In the genomic region with DNA sequence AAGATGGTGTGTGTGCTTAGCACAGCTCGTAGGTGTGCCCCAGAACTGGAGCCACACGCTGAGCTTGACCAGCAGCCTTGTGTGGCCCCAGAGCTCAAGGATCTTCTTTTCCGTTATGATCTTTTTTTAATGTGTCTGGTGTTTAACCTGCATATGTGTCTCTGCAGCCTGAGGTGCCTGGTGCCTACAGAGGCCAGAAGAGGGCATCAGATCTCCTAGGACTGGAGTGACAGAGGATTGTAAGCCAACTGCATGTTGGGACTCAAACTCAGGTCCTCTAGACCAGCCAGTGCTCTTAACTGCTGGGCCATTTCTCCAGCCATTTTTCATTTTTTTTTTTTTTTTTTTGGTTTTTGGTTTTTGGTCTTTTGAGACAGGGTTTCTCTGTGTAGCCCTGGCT, we compare ENCODE assay signal across 10 mouse cellular contexts. TPM values are rescaled to one million over a fixed set of nuclear protein-coding genes. Genes with fewer than 3 reads are reported as not detected.
A peak's percentile ranks its signal among the peaks of the same experiment; 100 is the strongest.
DNase-seq lines count a peak whose midpoint lies in the region; ATAC-seq and TF ChIP-seq lines count a peak whose summit lies in the region.
"Had no signal": no experiment of that assay in that cellular context is flagged by ENCODE, and none has a peak within 500 bp of the region (broad histone marks: within the 10 kb centered on the region; RNA-seq: fewer than 3 reads in every experiment).

No protein-coding gene starts in this region.

- no peak overlapping the region for H3K9ac ChIP-seq in kidney, postnatal 0 days (ENCODE audit: low read depth, low read length)
- no peak overlapping the region for H3K9ac ChIP-seq in kidney, embryonic 14.5 days (ENCODE audit: low read depth, low read length)
- H3K9ac ChIP-seq: embryonic facial prominence, embryonic 13.5 days had no signal

- H3K9me3 ChIP-seq in kidney, postnatal 0 days (replicated peaks; ENCODE audit: low read length) = no peaks in the 10 kb centered on the region
- no peaks in the 10 kb centered on the region for H3K9me3 ChIP-seq in kidney, embryonic 14.5 days (ENCODE audit: control insufficient read depth, low read length)
- H3K9me3 ChIP-seq: embryonic facial prominence, embryonic 13.5 days had no signal

- H3K27me3 ChIP-seq in kidney, postnatal 0 days (ENCODE audit: insufficient read depth, low read length) = no peaks in the 10 kb centered on the region
- no peaks in the 10 kb centered on the region for H3K27me3 ChIP-seq in kidney, embryonic 14.5 days (ENCODE audit: control insufficient read depth, insufficient read depth, low read length)
- H3K27me3 ChIP-seq: embryonic facial prominence, embryonic 13.5 days had no signal

- intact Hi-C loops in gastrocnemius, postnatal 36 days (cut with DNase I) = no loop called here

- H3K27ac ChIP-seq in kidney, postnatal 0 days = no peak overlapping the region
- H3K27ac ChIP-seq in kidney, embryonic 14.5 days (ENCODE audit: low read depth, low read length) = no peak overlapping the region
- H3K27ac ChIP-seq: embryonic facial prominence, embryonic 13.5 days had no signal

- H3K4me2 ChIP-seq in kidney, postnatal 0 days (ENCODE audit: low read length) = no peak overlapping the region
- no peak overlapping the region for H3K4me2 ChIP-seq in kidney, embryonic 14.5 days (replicated peaks; ENCODE audit: low read depth, low read length)
- H3K4me2 ChIP-seq: embryonic facial prominence, embryonic 13.5 days had no signal

- H3K4me1 ChIP-seq in kidney, postnatal 0 days (replicated peaks; ENCODE audit: insufficient read depth, low read length) = no peaks in the 10 kb centered on the region
- peaks cover 5% of the 10 kb centered on the region for H3K4me1 ChIP-seq in kidney, embryonic 14.5 days (ENCODE audit: control insufficient read depth, insufficient read depth, low read length)

- 90% methylated on average over 3 of the region's 3 CpGs for WGBS in kidney, postnatal 0 days
- WGBS in kidney, embryonic 14.5 days = 88% methylated on average over 3 of the region's 3 CpGs

- peaks cover 23% of the 10 kb centered on the region for H3K36me3 ChIP-seq in kidney, postnatal 0 days (ENCODE audit: insufficient read depth, low read length)
- peaks cover 32% of the 10 kb centered on the region for H3K36me3 ChIP-seq in kidney, embryonic 14.5 days (ENCODE audit: control insufficient read depth, insufficient read depth, low read length)

- no peak overlapping the region for H3K4me3 ChIP-seq in kidney, postnatal 0 days (replicated peaks; ENCODE audit: low read depth, low read length)
- H3K4me3 ChIP-seq in kidney, embryonic 14.5 days (ENCODE audit: low read length) = no peak overlapping the region
- H3K4me3 ChIP-seq: embryonic facial prominence, embryonic 13.5 days had no signal

- DNase-seq in kidney, postnatal 0 days (ENCODE audit: low spot score) = no peak
- peak; percentile 31 for DNase-seq in CD4-positive helper T cell, adult 2 months (ENCODE audit: low read depth, low spot score)
- peak; percentile 39 for DNase-seq in brain, adult 2 months (ENCODE audit: low read depth, low spot score)
- no peak for DNase-seq in frontal cortex, postnatal 36 days (ENCODE audit: low spot score in 2 of 2)
- no peak for DNase-seq in gastrocnemius, postnatal 36 days
- DNase-seq: gastrocnemius, postnatal 10 days; right cerebral cortex, adult 18-20 months had no signal

- ATAC-seq in kidney, postnatal 0 days (replicated peaks; ENCODE audit: low FRiP score, low read depth) = no peak
- ATAC-seq in kidney, embryonic 14.5 days (ENCODE audit: low FRiP score, low TSS enrichment) = no peak
- ATAC-seq in megakaryocyte-erythroid progenitor cell, adult 5-6 weeks (replicated peaks; ENCODE audit: low FRiP score, low TSS enrichment, poor library complexity, severe bottlenecking) = 0 out of 2 replicates have a peak, but pooled peaks have one; percentile 50

- TF ChIP-seq CTCF in kidney, postnatal 0 days (IDR thresholded peaks at IDR 0.05; ENCODE audit: low read depth) = peak; percentile 56

RNA-seq across cellular contexts. Expression of gene Coq5, which starts 5.3 kb away (rescaled TPM):
- 44.7 and 46.6 TPM in 2 replicates for polyA plus RNA-seq in kidney, postnatal 0 days (2015; fragmentation: Nextera tagmentation; extraction: Ambion mirVana)
- 39.7 and 58.8 TPM in 2 replicates for polyA plus RNA-seq in kidney, embryonic 14.5 days (2014; fragmentation: Nextera tagmentation; extraction: Ambion mirVana)
- 23.0 and 35.5 TPM in 2 replicates for total RNA-seq in megakaryocyte-erythroid progenitor cell, adult 5-6 weeks (2014; fragmentation: Nextera tagmentation)
- 71.1 and 78.6 TPM in 2 replicates for total RNA-seq in megakaryocyte-erythroid progenitor cell, adult 5-6 weeks (2017)
- total RNA-seq in gastrocnemius, postnatal 36 days (2021) = 10 to 100 TPM; 86.7 to 87.0 TPM

RNA-seq across cellular contexts. Expression of gene Rnf10, which starts 12.0 kb away (rescaled TPM):
- polyA plus RNA-seq in kidney, postnatal 0 days (2015; fragmentation: Nextera tagmentation; extraction: Ambion mirVana) = 120 and 124 TPM in 2 replicates
- 81.9 TPM in 2 replicates for polyA plus RNA-seq in kidney, embryonic 14.5 days (2014; fragmentation: Nextera tagmentation; extraction: Ambion mirVana)
- total RNA-seq in megakaryocyte-erythroid progenitor cell, adult 5-6 weeks (2014; fragmentation: Nextera tagmentation) = 47.4 and 71.5 TPM in 2 replicates
- total RNA-seq in megakaryocyte-erythroid progenitor cell, adult 5-6 weeks (2017) = 35.9 and 36.9 TPM in 2 replicates
- total RNA-seq in gastrocnemius, postnatal 36 days (2021) = 100 to 1,000 TPM; 243 to 279 TPM

RNA-seq across cellular contexts. Expression of gene Dynll1, which starts 16.1 kb away (rescaled TPM):
- 1,395 and 1,475 TPM in 2 replicates for polyA plus RNA-seq in kidney, postnatal 0 days (2015; fragmentation: Nextera tagmentation; extraction: Ambion mirVana)
- 1,720 and 2,039 TPM in 2 replicates for polyA plus RNA-seq in kidney, embryonic 14.5 days (2014; fragmentation: Nextera tagmentation; extraction: Ambion mirVana)
- 550 and 746 TPM in 2 replicates for total RNA-seq in megakaryocyte-erythroid progenitor cell, adult 5-6 weeks (2014; fragmentation: Nextera tagmentation)
- total RNA-seq in megakaryocyte-erythroid progenitor cell, adult 5-6 weeks (2017) = 379 and 555 TPM in 2 replicates
- total RNA-seq in gastrocnemius, postnatal 36 days (2021) = 10 to 100 TPM; 51.5 to 76.5 TPM

RNA-seq across cellular contexts. Expression of gene Srsf9, which starts 42.2 kb away (rescaled TPM):
- 234 and 251 TPM in 2 replicates for polyA plus RNA-seq in kidney, postnatal 0 days (2015; fragmentation: Nextera tagmentation; extraction: Ambion mirVana)
- 320 and 334 TPM in 2 replicates for polyA plus RNA-seq in kidney, embryonic 14.5 days (2014; fragmentation: Nextera tagmentation; extraction: Ambion mirVana)
- 74.7 and 96.0 TPM in 2 replicates for total RNA-seq in megakaryocyte-erythroid progenitor cell, adult 5-6 weeks (2014; fragmentation: Nextera tagmentation)
- 61.6 and 108 TPM in 2 replicates for total RNA-seq in megakaryocyte-erythroid progenitor cell, adult 5-6 weeks (2017)
- 10 to 100 TPM; 10.7 to 11.0 TPM for total RNA-seq in gastrocnemius, postnatal 36 days (2021)

RNA-seq across cellular contexts. Expression of gene Pop5, which starts 49.1 kb away (rescaled TPM):
- polyA plus RNA-seq in kidney, postnatal 0 days (2015; fragmentation: Nextera tagmentation; extraction: Ambion mirVana) = 160 and 161 TPM in 2 replicates
- 116 and 120 TPM in 2 replicates for polyA plus RNA-seq in kidney, embryonic 14.5 days (2014; fragmentation: Nextera tagmentation; extraction: Ambion mirVana)
- total RNA-seq in megakaryocyte-erythroid progenitor cell, adult 5-6 weeks (2014; fragmentation: Nextera tagmentation) = 130 and 136 TPM in 2 replicates
- 69.1 and 154 TPM in 2 replicates for total RNA-seq in megakaryocyte-erythroid progenitor cell, adult 5-6 weeks (2017)
- total RNA-seq in gastrocnemius, postnatal 36 days (2021) = 10 to 100 TPM; 27.9 to 28.2 TPM

Comparison
In these comparisons a context has a peak if more than half of its experiments do, and no peak if none do; other contexts are left out.
1. DNase-seq: peak in CD4-positive helper T cell, adult 2 months (single experiment) and brain, adult 2 months (single experiment); none in kidney, postnatal 0 days (single experiment), frontal cortex, postnatal 36 days (0 of 2) and gastrocnemius, postnatal 36 days (0 of 2).
2. RNA of gene Dynll1, which starts 16.1 kb away (total RNA-seq): 379 to 746 TPM in megakaryocyte-erythroid progenitor cell, adult 5-6 weeks; 51.5 to 76.5 TPM in gastrocnemius, postnatal 36 days; every median in the first group is over 4 times any median in the second.